Mouse (Mus musculus) embryonic facial prominence, embryonic 12.5 days (tissue): Measurements from ENCODE around the gene Ppp2r5c. TPM values are rescaled to one million over a fixed set of nuclear protein-coding genes. Genes with fewer than 3 reads are reported as not detected.

Experiments
- ATAC-seq: fragments of 200-750 bp; cut with Nextera tagmentation; 2 replicates; pipeline ENCODE4 v1.8.0; 2017; ENCODE audit not compliant: insufficient number of reproducible peaks, insufficient read depth, low FRiP score, low TSS enrichment
- H3K27ac ChIP-seq: fragments of 300-500 bp; sonication (generic); 2 replicates; pipeline ENCODE4 v1.5.1; 2016; ENCODE audit warnings: mild to moderate bottlenecking
- H3K27me3 ChIP-seq: fragments of 300-500 bp; sonication (generic); 2 replicates; pipeline ENCODE4 v1.6.1; 2016; ENCODE audit warnings: mild to moderate bottlenecking, moderate library complexity
- H3K36me3 ChIP-seq: fragments of 300-500 bp; sonication (generic); 2 replicates; pipeline ENCODE4 v1.6.1; 2016; ENCODE audit warnings: mild to moderate bottlenecking
- H3K4me1 ChIP-seq: fragments of 300-500 bp; sonication (generic); 2 replicates; pipeline ENCODE4 v1.6.1; 2016
- H3K4me2 ChIP-seq: fragments of 300-500 bp; sonication (generic); replicated peaks from 2 replicates; pipeline ENCODE4 v1.6.1; 2016; ENCODE audit warnings: mild to moderate bottlenecking, moderate library complexity
- H3K4me3 ChIP-seq: fragments of 300-500 bp; sonication (generic); 2 replicates; pipeline ENCODE4 v1.5.1; 2016; ENCODE audit warnings: mild to moderate bottlenecking
- H3K9ac ChIP-seq: fragments of 300-500 bp; sonication (generic); 2 replicates; pipeline ENCODE4 v1.6.1; 2016; ENCODE audit warnings: mild to moderate bottlenecking, moderate library complexity
- H3K9me3 ChIP-seq: fragments of 300-500 bp; sonication (generic); 2 replicates; pipeline ENCODE4 v1.6.1; 2016; ENCODE audit warnings: mild to moderate bottlenecking, moderate library complexity
- WGBS: fragments of 180-500 bp; shearing (Covaris S2); methylation state at CpG from one replicate; pipeline ENCODE4 v1.1.7; 2016; 5-methylcytosine and 5-hydroxymethylcytosine counted together
- polyA plus RNA-seq: library from polyadenylated mRNA; unstranded; fragments of >200 nt; fragmentation: Nextera tagmentation; extraction: Ambion mirVana; gene quantifications from 2 replicates; pipeline ENCODE4 v1.2.1, GENCODE M21; 2016

The Ppp2r5c gene
- polyA plus RNA-seq, 1 experiment from 2014 or later = 156 TPM

DNA sequence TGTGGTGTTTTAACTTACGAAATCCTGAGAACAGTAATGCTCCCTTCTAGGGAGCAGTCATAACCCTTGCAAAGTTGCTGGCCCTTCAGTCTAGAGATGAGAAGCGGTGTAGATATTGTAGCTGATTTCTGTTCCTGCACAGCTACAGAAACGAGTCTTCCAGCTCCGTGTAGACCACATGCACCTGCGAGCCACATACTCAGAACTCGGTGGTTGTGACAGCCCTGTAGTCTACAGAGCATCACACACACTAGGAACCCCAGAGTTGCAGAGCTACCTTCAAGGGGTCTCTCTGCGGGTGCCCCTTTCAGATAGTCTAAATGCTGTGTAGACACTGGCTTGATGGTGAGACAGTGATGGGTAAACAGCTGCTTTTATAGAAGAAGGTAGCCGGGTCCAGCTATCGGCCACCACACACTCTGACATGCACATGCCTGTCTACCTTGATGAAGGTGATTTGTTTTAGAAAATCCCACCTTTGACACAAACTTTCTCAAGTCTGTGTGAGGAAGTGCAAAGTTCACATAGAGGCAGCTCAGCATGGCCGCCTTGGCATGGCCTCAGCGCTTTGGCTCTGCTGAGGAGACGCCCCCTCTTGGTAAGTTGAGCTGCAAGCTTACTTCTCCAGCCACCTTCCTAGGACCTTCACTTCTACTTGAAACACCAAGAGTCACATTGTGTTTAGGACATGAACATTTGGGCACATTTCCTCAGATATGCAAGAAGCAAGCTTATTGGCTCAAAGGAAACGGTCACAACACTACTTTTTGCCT, 46.9 kb downstream of the Ppp2r5c start:
- H3K4me2 ChIP-seq = no peak overlapping the region
- no peak overlapping the region for H3K9ac ChIP-seq
- 96% methylated on average over 13 of the region's 13 CpGs for WGBS
- no peaks in the 10 kb centered on the region; the same call in 1 of the 2 replicates for H3K9me3 ChIP-seq
- ATAC-seq = no peak
- H3K36me3 ChIP-seq = peaks cover 13% of the 10 kb centered on the region
- no peak overlapping the region for H3K27ac ChIP-seq
- no peak overlapping the region for H3K4me3 ChIP-seq
- no peaks in the 10 kb centered on the region for H3K27me3 ChIP-seq
- H3K4me1 ChIP-seq = peaks cover 8% of the 10 kb centered on the region; the same call in 1 of the 2 replicates

DNA sequence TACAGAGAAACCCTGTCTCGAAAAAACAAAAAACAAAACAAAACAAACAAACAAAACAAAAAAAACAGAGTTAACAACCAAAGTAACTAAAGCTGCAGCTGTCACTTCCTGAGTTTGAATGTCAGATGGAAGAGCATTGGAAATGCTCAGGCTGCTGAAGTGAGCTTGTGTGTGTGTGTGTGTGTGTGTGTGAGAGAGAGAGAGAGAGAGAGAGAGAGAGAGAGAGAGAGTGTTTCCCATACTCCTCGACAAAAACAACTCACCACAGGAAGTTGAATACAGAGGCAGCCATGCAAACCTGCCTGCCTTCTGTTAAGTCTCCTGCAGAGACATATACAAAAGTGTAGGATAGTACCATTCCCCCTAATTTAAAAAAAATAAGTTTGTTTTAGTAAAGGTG, 47.9 kb downstream of the Ppp2r5c start:
- Histone ChIP-seq H3K27me3 (no peaks in the 10 kb centered on the region), H3K36me3 (peaks cover 6% of the 10 kb centered on the region), H3K9ac (no peak overlapping the region), H3K4me1 (peaks cover 8% of the 10 kb centered on the region; the same call in 1 of the 2 replicates), H3K4me3 (no peak overlapping the region), H3K4me2 (no peak overlapping the region), H3K27ac (no peak overlapping the region), H3K9me3 (no peaks in the 10 kb centered on the region)
- WGBS = 78% methylated on average over 2 of the region's 2 CpGs
- ATAC-seq = no peak

- no peaks in the 10 kb centered on the region for H3K27me3 ChIP-seq
- H3K9me3 ChIP-seq = no peaks in the 10 kb centered on the region
- H3K27ac ChIP-seq = no peak overlapping the region
- H3K9ac ChIP-seq = no peak overlapping the region
- WGBS = 94% methylated on average over 8 of the region's 8 CpGs
- no peak overlapping the region for H3K4me3 ChIP-seq
- H3K4me2 ChIP-seq = no peak overlapping the region
- H3K36me3 ChIP-seq = peaks cover 3% of the 10 kb centered on the region
- peaks cover 8% of the 10 kb centered on the region; the same call in 1 of the 2 replicates for H3K4me1 ChIP-seq
- no peak for ATAC-seq
Measured at GRCm38 (mm10) chr12:110495260-110495659, 48.3 kb downstream of the Ppp2r5c start.

DNA sequence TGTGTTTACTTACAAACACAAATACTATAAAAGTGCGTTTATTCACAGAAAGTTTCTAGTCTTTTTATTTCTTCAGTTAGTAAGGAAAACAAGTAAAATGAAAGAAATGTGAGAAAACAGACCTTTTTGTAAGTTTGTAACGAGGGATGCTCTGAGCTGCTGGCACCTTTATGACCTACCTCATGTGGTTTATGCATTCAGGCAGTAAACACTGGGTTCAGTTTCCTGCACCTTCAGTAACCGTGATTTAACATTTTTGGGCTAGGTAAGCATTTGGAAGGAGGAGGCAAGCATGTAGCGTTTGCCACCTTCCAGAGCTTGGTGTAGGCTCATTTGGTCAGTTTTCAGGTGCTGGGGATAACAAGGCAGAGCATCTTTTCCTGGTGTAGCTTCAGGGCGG, 49.1 kb downstream of the Ppp2r5c start:
- Histone ChIP-seq H3K36me3 (no peaks in the 10 kb centered on the region), H3K4me2 (no peak overlapping the region), H3K9me3 (no peaks in the 10 kb centered on the region), H3K9ac (no peak overlapping the region), H3K27ac (no peak overlapping the region), H3K4me1 (peaks cover 8% of the 10 kb centered on the region; the same call in 1 of the 2 replicates), H3K4me3 (no peak overlapping the region), H3K27me3 (no peaks in the 10 kb centered on the region)
- no peak for ATAC-seq
- WGBS = 84% methylated on average over 5 of the region's 5 CpGs

DNA sequence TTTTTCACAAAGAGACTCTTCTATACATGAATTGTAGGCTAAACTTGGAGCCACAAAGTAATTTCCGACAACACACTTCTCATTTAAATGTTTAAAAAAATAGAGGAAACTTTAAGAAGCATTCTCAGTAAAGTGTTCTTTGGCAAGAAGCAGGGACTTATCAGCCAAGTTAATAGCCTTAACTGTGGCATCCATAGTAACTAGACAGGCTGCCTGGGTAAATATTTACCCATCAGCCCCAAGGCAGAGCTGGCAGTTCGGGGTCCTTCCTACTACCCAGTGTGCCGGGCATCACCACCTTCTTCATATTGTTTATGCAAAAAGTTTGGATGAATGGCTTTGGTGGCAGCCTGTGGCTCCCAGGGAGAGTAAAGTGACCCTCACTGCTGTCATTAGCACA, 50.1 kb downstream of the Ppp2r5c start:
- WGBS = 74% methylated on average over 3 of the region's 3 CpGs
- H3K9ac ChIP-seq = no peak overlapping the region
- no peak overlapping the region for H3K27ac ChIP-seq
- ATAC-seq = no peak
- no peaks in the 10 kb centered on the region for H3K9me3 ChIP-seq
- H3K4me3 ChIP-seq = no peak overlapping the region
- no peak overlapping the region for H3K4me2 ChIP-seq
- H3K27me3 ChIP-seq = no peaks in the 10 kb centered on the region
- no peaks in the 10 kb centered on the region for H3K36me3 ChIP-seq
- peaks cover 8% of the 10 kb centered on the region; the same call in 1 of the 2 replicates for H3K4me1 ChIP-seq

- Histone ChIP-seq H3K4me2 (no peak overlapping the region), H3K4me3 (no peak overlapping the region), H3K9ac (no peak overlapping the region), H3K4me1 (peaks cover 8% of the 10 kb centered on the region; the same call in 1 of the 2 replicates), H3K9me3 (no peaks in the 10 kb centered on the region), H3K36me3 (no peaks in the 10 kb centered on the region), H3K27ac (no peak overlapping the region), H3K27me3 (no peaks in the 10 kb centered on the region)
- 86% methylated on average over 8 of the region's 8 CpGs for WGBS
- no peak for ATAC-seq
Measured at GRCm38 (mm10) chr12:110497485-110497884, 50.6 kb downstream of the Ppp2r5c start.

DNA sequence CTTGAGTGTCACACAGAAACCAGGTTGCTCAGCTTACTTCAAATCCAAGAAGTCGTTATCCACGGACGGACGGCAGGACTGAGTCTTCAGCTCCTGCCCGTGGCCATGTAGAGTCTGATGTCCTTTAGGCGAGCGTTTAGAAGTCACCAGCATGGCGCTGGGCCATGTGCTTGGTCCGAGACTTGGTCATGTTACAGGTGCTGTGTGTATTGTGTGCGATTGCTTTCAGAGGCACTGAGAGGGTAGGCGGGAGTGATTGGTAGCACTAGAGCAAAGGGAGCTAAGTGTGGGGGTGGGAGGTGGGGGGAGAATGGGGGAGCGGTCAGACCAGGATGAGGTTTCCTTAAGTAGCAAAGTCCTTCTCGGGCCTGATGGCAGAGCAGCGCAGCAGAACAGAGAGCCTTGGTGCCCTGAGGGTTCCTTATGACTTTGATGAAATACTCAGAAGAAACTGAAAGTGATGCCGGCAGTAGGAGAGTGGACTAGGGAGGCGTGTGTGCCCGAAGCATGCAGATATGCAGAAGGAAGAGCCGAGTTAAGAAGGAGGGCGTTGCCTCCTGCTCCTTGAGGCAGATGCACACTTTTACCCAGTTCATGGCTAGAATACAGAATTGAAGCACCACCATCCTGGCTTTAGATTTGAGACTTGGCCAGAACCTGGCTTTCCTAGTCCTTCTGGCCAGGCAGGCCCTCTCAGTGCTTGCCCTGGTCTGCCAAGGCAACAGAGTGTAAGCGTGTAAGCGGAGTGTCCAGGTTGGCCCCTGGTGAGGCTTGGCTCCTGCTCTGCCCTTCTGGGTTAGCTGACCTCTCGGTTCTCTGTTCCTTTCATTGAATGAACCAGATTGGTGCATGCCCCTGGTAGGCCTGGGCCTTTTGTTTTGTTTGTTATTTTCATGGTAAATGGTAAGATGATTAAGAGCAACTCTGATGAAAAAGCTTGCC, 51.6 kb downstream of the Ppp2r5c start:
- Histone ChIP-seq H3K9ac (no peak overlapping the region), H3K9me3 (no peaks in the 10 kb centered on the region), H3K27ac (no peak overlapping the region), H3K4me1 (peaks cover 8% of the 10 kb centered on the region; the same call in 1 of the 2 replicates), H3K27me3 (no peaks in the 10 kb centered on the region), H3K4me2 (no peak overlapping the region), H3K4me3 (no peak overlapping the region), H3K36me3 (no peaks in the 10 kb centered on the region)
- WGBS = 83% methylated on average over 22 of the region's 22 CpGs
- no peak for ATAC-seq

GRCm38 (mm10) chr12:110499225-110499992, 52.5 kb downstream of the Ppp2r5c start:
- no peaks in the 10 kb centered on the region for H3K27me3 ChIP-seq
- H3K4me2 ChIP-seq = no peak overlapping the region
- H3K4me3 ChIP-seq = no peak overlapping the region
- no peaks in the 10 kb centered on the region for H3K36me3 ChIP-seq
- 0 out of 2 replicates have a peak, but pooled peaks have one; percentile 7 for ATAC-seq
- no peak overlapping the region for H3K27ac ChIP-seq
- WGBS = 82% methylated on average over 14 of the region's 14 CpGs
- no peaks in the 10 kb centered on the region for H3K9me3 ChIP-seq
- peaks cover 11% of the 10 kb centered on the region for H3K4me1 ChIP-seq
- no peak overlapping the region for H3K9ac ChIP-seq

GRCm38 (mm10) chr12:110500095-110500494, 53.2 kb downstream of the Ppp2r5c start:
- Histone ChIP-seq H3K27me3 (no peaks in the 10 kb centered on the region), H3K9ac (no peak overlapping the region), H3K4me1 (peaks cover 14% of the 10 kb centered on the region), H3K9me3 (no peaks in the 10 kb centered on the region), H3K27ac (no peak overlapping the region), H3K4me2 (no peak overlapping the region), H3K36me3 (no peaks in the 10 kb centered on the region), H3K4me3 (no peak overlapping the region)
- ATAC-seq = no peak
- 93% methylated on average over 8 of the region's 8 CpGs for WGBS

GRCm38 (mm10) chr12:110503406-110504144, 56.7 kb downstream of the Ppp2r5c start:
- no peaks in the 10 kb centered on the region for H3K36me3 ChIP-seq
- no peak overlapping the region for H3K27ac ChIP-seq
- peaks cover 27% of the 10 kb centered on the region for H3K4me1 ChIP-seq
- H3K4me2 ChIP-seq = no peak overlapping the region
- no peaks in the 10 kb centered on the region for H3K9me3 ChIP-seq
- no peak overlapping the region for H3K4me3 ChIP-seq
- no peak overlapping the region for H3K9ac ChIP-seq
- no peaks in the 10 kb centered on the region for H3K27me3 ChIP-seq
- ATAC-seq = no peak
- WGBS = 79% methylated on average over 8 of the region's 8 CpGs

GRCm38 (mm10) chr12:110504145-110504490, 57.2 kb downstream of the Ppp2r5c start:
- H3K4me2 ChIP-seq = no peak overlapping the region
- ATAC-seq = no peak
- no peaks in the 10 kb centered on the region for H3K9me3 ChIP-seq
- H3K27ac ChIP-seq = no peak overlapping the region
- WGBS = 76% methylated on average over 9 of the region's 9 CpGs
- H3K9ac ChIP-seq = no peak overlapping the region
- peaks cover 29% of the 10 kb centered on the region for H3K4me1 ChIP-seq
- no peak overlapping the region for H3K4me3 ChIP-seq
- no peaks in the 10 kb centered on the region for H3K27me3 ChIP-seq
- no peaks in the 10 kb centered on the region for H3K36me3 ChIP-seq
